Mouse (Mus musculus) A20 (cell line): ENCODE results near the gene Tomm40.

Experiments used
- DNase-seq: peaks from one replicate; pipeline ENCODE4 v3.0.0-alpha.2; 2011; ENCODE audit warnings: low read depth, low spot score

Tomm40 gene

GRCm38 (mm10) chr7:19745971-19746370 lies 30.7 kb upstream of the Tomm40 start:
- no peak for DNase-seq

DNA sequence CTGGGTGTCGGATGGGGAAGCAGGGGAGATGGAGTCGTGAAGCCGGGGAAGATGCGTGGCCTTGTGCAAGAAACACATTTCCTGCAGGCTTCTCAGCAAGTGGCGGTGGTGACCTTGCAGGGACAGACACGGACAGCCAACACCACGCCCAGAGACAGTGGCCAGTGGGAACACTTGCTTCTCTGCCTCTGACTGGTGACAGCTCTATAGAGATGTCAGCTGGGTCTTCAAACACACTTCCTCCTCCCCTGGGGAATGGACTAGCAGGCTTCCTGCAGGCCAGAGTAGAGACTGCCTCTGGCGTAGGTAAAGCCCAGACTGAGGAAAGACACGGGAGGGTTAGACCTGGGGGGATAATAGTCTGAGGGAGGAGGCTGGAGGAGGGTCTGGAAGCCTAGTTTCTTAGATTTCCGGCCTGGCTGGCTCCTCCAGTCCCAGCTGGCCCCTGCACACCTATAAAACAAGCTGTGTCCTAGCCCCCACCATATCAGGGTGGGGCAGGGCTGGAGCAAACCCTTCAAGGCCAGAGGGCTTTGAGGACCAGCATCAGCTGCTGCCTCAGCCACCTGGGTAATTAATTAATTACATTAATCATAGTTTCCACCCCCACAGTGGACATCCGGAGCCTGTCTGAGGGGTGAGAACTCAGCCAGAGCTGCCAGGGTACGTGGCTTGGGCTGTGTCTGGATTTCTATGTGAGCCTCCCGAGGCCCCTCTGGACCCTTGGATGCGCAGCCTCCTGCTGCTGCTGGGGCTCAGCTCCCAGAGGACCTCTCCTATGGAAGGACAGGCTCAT lies 29.6 kb upstream of the Tomm40 start:
- no peak for DNase-seq

DNA sequence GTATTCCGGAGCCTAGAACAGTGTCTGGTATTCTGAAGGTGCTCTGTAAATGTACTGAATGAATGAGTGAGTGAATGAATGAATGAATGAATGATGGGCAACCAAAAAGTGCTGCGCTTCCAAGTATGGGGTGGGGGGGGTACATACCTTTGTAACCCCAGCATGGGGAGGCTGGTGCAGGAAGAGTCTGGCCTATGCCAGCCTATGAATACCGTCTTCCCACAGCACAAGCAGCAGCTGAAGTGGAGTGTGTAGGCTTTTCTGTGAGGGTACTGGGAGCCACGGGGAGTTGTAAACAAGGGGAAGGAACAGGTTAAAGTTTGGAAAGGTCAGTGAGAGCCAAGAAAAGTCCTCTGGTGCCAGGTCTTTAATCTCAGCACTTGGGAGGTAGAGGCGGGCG lies 28.6 kb upstream of the Tomm40 start:
- DNase-seq = no peak

- DNase-seq = no peak
Observed at GRCm38 (mm10) chr7:19742468-19742867, 27.2 kb upstream of the Tomm40 start.

DNA sequence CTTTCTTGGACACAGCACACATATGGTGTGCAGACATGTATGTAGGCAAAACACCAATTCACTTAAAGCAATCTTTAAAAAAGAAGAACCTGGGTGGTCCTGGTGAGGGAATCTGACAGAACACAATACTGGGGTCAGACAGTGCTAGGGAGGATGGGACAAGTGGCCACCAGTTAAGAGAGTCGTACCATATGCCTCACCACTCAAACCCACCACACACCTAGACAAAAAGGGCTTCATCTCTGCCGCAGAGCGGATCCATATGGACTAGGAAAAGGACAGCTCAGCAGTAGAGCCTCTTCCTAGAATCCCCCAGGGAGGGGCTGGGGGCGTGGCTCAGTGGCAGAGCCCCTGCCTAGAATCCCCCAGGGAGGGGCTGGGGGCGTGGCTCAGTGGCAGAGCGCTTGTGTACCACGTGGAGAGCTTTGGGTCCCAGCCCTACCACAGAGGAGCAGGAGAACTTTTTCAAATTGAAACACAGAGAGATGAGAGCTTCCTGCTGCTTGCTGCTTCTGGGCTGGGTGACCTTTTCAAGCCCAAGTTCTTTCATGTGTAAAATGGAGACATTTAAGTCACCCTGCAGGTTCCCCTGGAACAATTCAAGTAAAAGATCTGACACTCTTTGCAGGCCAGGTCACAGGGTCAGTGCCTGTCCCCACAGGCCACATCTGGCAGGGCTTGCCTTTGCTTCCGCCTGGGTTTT lies 26.2 kb upstream of the Tomm40 start:
- DNase-seq = no peak

GRCm38 (mm10) chr7:19740269-19740668 lies 25.0 kb upstream of the Tomm40 start:
- DNase-seq = no peak

- peak; percentile 18 for DNase-seq
Observed at GRCm38 (mm10) chr7:19738771-19739170, 23.5 kb upstream of the Tomm40 start.

DNA sequence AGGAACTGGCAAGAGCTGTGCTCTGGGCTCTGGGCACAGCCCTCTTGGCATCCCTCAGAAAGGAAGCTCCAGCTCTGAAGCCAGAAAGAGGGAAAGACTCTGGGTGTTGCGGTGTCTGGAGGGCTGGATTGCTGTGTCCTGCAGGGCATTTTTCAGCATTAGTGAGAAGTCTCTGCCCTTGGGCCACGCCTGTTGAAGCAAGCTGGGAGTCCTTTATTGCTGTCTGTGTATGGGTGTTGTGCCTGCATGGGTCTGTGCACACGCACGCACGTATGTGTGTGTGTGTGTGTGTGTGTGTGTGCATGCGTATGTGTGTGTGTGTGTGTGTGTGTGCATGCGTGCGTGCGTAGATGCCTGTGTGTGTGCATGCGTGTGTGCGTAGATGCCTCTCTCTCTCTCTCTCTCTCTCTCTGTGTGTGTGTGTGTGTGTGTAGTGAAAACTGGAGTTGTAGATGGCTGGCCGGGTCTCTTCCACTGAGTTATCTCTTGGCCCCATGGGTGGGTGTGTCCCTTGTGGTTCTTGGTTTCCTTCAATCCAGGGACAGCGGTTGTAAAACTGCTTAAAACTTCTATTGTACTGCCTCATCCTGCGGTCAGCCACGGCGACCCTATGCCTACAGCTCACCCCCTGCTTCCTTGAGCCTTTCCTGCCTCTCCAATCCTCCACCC lies 21.3 kb upstream of the Tomm40 start:
- DNase-seq = no peak

- DNase-seq = no peak
Observed at GRCm38 (mm10) chr7:19734178-19734666, 19.0 kb upstream of the Tomm40 start.

- no peak for DNase-seq
Observed at GRCm38 (mm10) chr7:19726541-19726940, 11.3 kb upstream of the Tomm40 start.

GRCm38 (mm10) chr7:19724167-19724566 lies 8.9 kb upstream of the Tomm40 start:
- DNase-seq = no peak

DNA sequence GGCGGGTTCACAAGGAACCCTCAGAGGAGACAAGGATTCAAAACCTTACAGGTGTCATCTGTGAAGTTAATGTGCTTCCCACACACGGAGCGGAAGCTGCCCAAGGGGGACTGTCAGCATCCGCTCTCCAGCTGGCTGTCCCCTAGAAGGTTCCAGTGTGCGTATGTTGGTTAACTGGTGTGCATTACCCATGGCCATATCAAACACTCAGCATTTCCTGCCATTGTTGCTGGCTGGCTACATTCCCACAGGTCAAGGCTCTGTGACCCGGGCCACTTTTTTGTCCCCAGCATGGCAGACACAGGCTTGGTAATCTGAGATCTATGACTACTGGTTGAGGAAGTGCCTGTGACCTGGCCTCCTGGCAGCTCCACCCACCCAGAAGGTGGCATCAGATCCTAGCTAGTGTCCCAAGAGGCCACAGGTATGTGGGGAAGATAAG lies 7.5 kb upstream of the Tomm40 start:
- no peak for DNase-seq

GRCm38 (mm10) chr7:19719200-19719599 lies 4.0 kb upstream of the Tomm40 start:
- DNase-seq = no peak

DNA sequence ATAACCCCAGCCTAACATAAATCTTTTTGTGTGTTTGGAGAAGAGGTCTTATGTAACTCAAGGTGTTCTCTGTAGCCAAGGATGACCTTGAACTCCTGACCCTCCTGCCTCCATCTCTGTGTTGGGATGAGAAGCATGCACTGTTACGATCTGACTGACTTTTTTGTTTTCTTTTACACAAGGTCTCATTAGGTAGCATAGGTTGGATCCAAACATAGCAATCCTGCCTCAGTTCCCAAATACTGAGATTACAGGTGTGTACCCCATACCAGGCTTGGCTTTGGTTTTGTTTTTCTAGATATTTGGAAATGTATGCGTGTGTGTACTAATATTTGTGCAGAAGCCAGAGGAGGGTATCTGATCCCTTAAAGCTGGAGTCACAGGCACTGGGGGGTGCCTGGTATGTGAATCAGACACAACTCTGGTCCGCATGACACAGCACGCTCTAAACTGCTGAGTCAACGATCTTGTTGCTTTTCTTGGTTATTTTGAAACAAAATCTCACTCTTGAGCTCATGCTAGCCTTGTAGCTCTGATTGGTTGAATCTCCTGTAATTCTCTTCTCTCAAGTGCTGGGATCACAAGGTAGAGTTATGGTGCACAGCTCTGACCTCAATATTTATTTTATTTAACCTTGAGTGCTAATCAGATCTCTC lies 3.2 kb upstream of the Tomm40 start:
- DNase-seq = no peak

DNA sequence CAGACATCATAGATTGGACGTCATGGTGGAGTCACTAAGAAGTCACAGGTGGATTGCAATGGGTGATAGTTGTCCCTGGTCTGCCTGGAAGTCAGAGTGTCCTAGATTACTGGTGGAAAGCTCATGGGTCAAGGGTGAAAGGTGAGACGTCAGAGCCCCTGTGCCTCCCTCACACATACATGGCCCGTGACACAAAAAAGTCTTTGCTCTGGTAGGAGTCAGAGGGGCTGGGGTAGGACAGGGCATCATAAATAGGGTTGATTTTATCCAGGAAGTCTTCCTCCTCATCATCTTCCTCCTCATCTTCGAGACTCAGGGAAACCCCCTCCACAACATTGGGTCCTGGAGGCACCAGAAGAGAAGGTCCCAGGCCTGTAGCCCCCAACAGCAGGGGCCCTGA lies 2.1 kb upstream of the Tomm40 start:
- no peak for DNase-seq

DNA sequence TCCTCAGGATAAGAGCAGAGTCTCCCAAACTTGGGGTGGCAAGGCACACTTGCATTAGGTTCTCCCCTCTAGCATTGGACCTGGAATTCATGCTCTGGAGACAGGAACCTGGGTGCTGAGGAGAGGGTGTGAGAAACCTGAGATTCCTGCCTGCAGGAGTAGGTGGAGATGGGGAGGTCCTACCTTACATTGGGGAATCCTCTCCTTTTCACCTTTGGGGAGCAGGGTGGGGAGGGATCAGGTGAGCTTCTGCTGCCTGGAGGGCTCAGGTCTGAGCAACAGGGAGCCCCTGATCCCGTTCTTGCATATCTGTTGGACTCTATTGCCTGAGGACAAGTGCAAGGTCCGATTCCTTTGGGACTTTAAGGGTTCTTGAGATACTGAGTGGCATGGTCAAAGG lies 1.6 kb upstream of the Tomm40 start:
- no peak for DNase-seq

DNA sequence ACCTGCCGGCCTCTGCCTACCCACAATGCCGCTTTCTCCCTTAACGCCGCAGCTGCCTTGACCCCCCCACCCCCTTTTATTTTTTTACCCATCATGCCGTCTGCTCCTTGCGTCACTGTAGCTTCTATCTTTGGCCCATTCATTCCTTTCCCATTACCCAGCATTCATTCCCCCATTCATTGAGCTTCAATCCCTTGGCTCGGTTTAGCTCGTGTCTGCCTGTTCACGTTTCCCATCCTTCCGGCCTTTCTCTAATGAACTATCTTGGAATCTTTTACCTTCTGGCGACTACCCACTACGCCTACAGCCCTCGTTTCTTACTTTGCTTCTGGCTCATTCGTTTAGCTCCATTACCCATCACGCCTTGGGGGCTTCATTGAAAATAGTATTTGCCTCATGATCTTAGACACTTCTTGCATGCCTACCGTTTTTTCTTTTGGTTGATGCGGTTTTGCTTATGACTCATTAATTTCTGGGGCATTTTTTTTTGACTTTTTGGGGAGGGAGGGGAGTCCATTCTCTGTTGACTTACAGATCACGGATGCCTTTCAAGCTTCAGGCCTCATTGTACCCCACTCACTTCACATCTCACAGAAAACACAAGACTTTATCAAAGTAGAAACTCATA lies 931 bp upstream of the Tomm40 start:
- DNase-seq = no peak

GRCm38 (mm10) chr7:19714836-19715235 lies 402 bp downstream of the Tomm40 start:
- DNase-seq = no peak

DNA sequence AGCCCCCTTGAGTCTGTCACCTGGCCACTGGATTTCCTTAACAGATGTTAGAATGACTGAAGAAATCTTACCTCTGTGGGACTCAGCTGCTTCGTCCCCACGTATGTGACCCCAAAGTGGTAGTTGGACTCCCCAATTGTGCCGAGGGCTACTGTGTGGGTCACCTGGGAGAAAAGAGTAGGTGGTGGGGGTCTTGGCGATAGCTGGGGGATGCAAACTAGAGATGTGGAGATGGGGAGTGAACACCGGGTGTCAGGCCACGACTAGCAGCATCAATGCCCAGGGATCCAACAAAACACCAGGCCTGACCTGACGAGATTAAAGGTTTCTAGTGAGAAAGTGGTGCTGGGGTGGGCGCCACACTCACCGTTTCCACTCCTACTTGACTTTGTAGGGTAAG lies 1.6 kb downstream of the Tomm40 start:
- DNase-seq = no peak

DNA sequence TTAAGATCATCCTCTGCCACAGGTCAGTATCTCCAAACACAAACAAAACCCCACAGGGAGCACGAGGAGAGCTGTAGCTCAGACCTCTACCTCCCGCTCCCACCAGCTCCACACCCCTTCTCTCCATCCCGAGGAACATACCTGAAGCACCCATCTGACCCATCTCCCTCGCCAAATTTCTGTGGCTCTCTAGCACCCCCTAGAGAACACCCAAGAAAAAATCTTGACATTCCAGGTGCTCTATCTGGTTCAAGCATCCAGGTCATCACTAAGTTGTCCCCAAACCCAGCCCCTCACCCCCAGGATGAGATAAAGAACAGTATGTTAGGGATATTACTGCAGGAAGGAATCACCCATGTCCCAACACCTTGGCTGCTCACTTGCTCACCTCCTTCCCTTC lies 2.0 kb downstream of the Tomm40 start:
- peak; percentile 53 for DNase-seq

DNA sequence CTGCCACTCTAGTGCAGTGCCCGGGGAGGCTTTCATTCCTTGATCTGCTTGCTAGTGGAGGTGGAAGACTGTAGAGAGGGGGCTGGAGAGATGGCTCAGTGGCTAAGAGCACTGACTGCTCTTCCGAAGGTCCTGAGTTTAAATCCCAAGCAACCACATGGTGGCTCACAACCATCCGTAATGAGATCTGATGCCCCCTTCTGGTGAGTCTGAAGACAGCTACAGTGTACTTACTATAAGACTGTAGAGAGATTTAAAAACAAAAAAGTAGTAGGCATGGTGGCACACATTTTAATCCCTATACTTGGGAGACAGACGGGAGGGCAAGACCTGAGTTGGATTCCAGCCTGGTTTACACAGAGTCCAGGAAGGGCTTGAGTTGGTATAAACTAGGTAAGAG lies 2.8 kb downstream of the Tomm40 start:
- peak; percentile 38 for DNase-seq
